Mouse (Mus musculus) CH12.LX (cell line): ENCODE results near the gene Tpsab1. TPM values are rescaled to one million over a fixed set of nuclear protein-coding genes. Genes with fewer than 3 reads are reported as not detected.

Experiments
- DNase-seq: peaks from one replicate; pipeline ENCODE4 v3.0.0-alpha.2; 2013; ENCODE audit errors: extremely low read depth
- H3K27ac ChIP-seq: 2 replicates; pipeline ENCODE4 v1.5.1; 2012; ENCODE audit warnings: low read depth, mild to moderate bottlenecking, control low read depth, moderate library complexity; ENCODE audit not compliant: insufficient read depth
- H3K27me3 ChIP-seq: replicated peaks from 2 replicates; pipeline ENCODE3; 2012; ENCODE audit warnings: inconsistent platforms
- H3K36me3 ChIP-seq, 2 experiments: replicated peaks in 1 of 2; 2 replicates each; pipeline versions ENCODE3 to v1.6.1; 2012; ENCODE audit warnings: inconsistent platforms in 1 of 2, low read length in 1 of 2, mild to moderate bottlenecking in 1 of 2, mixed read lengths in 1 of 2, moderate library complexity in 1 of 2; ENCODE audit not compliant: control insufficient read depth in 1 of 2, insufficient read depth in 1 of 2
- H3K4me1 ChIP-seq, 2 experiments: 2 replicates each; pipeline ENCODE4 v1.6.1; 2012; ENCODE audit warnings: inconsistent platforms in 1 of 2, moderate library complexity in 1 of 2; ENCODE audit not compliant: insufficient read depth in 2 of 2, control insufficient read depth in 1 of 2
- H3K4me2 ChIP-seq: 2 replicates; pipeline ENCODE4 v1.6.1; 2012; ENCODE audit warnings: low read depth, mild to moderate bottlenecking, control low read depth; ENCODE audit not compliant: poor library complexity, insufficient read depth, severe bottlenecking
- H3K4me3 ChIP-seq, 3 experiments: fragments of 150-350 bp in 1 of 3; sonication (generic) in 1 of 3; replicated peaks in 1 of 3; 2 replicates each; pipeline versions ENCODE3 to v1.5.1; 2011 to 2012; ENCODE audit warnings: low read depth in 2 of 3, low read length in 2 of 3, mild to moderate bottlenecking in 2 of 3, moderate library complexity in 2 of 3, control low read depth in 1 of 3, improper control_type of control experiment in 1 of 3, inconsistent platforms in 1 of 3, mixed read lengths in 1 of 3; ENCODE audit not compliant: poor library complexity in 1 of 3
- H3K79me2 ChIP-seq: replicated peaks from 2 replicates; pipeline ENCODE4 v1.6.1; 2012; ENCODE audit warnings: mild to moderate bottlenecking, moderate library complexity; ENCODE audit not compliant: control insufficient read depth, poor library complexity, insufficient read depth, severe bottlenecking; ENCODE audit errors: extremely low read depth
- H3K9ac ChIP-seq: 2 replicates; pipeline ENCODE4 v1.6.1; 2012; ENCODE audit warnings: low read depth, mild to moderate bottlenecking, control low read depth, moderate library complexity; ENCODE audit not compliant: insufficient read depth
- H3K9me3 ChIP-seq: replicated peaks from 2 replicates; pipeline ENCODE3; 2012; ENCODE audit warnings: low read length, inconsistent platforms, mixed read lengths
- BHLHE40 ChIP-seq: IDR thresholded peaks from 2 replicates; pipeline ENCODE4 v1.6.1; 2011; ENCODE audit warnings: mild to moderate bottlenecking, low read depth, low read length, improper control_type of control experiment
- CHD2 ChIP-seq: IDR thresholded peaks from 2 replicates; pipeline ENCODE4 v1.6.1; 2011; ENCODE audit warnings: low read length, improper control_type of control experiment
- E2F4 ChIP-seq: IDR thresholded peaks from 2 replicates; pipeline ENCODE4 v1.6.1; 2011; ENCODE audit warnings: low read depth, low read length, improper control_type of control experiment; ENCODE audit not compliant: insufficient replicate concordance
- IRF4 ChIP-seq: IDR thresholded peaks from 2 replicates; pipeline ENCODE4 v1.6.1; 2014; ENCODE audit warnings: low read depth, mild to moderate bottlenecking, inconsistent platforms, low read length, improper control_type of control experiment
- KAT2A ChIP-seq: IDR thresholded peaks from 2 replicates; pipeline ENCODE4 v1.6.1; 2012; ENCODE audit warnings: low read length, improper control_type of control experiment, inconsistent platforms; ENCODE audit not compliant: insufficient replicate concordance
- MAFK ChIP-seq: IDR thresholded peaks from 2 replicates; pipeline ENCODE4 v1.6.1; 2011; ENCODE audit warnings: low read length, improper control_type of control experiment; ENCODE audit not compliant: insufficient replicate concordance
- NRF1 ChIP-seq: IDR thresholded peaks from 2 replicates; pipeline ENCODE4 v1.6.1; 2014; ENCODE audit warnings: low read depth, mild to moderate bottlenecking, inconsistent platforms, low read length, improper control_type of control experiment, moderate library complexity
- POLR2A ChIP-seq: IDR thresholded peaks from 2 replicates; pipeline ENCODE4 v1.6.1; 2011; ENCODE audit warnings: low read depth, mild to moderate bottlenecking, improper control_type of control experiment, low read length
- RAD21 ChIP-seq: IDR thresholded peaks from 2 replicates; pipeline ENCODE4 v1.6.1; 2011; ENCODE audit warnings: low read depth, mild to moderate bottlenecking, low read length, improper control_type of control experiment, moderate library complexity
- TBP ChIP-seq: conservative IDR thresholded peaks from 2 replicates; pipeline ENCODE4 v1.6.1; 2011; ENCODE audit warnings: low read depth, low read length, improper control_type of control experiment
- UBTF ChIP-seq: IDR thresholded peaks from 2 replicates; pipeline ENCODE4 v1.6.1; 2012; ENCODE audit warnings: low read depth, mild to moderate bottlenecking, inconsistent platforms, low read length, improper control_type of control experiment, moderate library complexity
- USF1 ChIP-seq: IDR thresholded peaks from 2 replicates; pipeline ENCODE4 v1.6.1; 2014; ENCODE audit warnings: low read depth, mild to moderate bottlenecking, inconsistent platforms, low read length, improper control_type of control experiment
- USF2 ChIP-seq: conservative IDR thresholded peaks from 2 replicates; pipeline ENCODE4 v1.6.1; 2011; ENCODE audit warnings: low read depth, low read length, improper control_type of control experiment
- ZKSCAN1 ChIP-seq: IDR thresholded peaks from 2 replicates; pipeline ENCODE4 v1.6.1; 2012; ENCODE audit warnings: low read depth, inconsistent platforms, low read length, improper control_type of control experiment, borderline replicate concordance
- ZNF384 ChIP-seq: IDR thresholded peaks from 2 replicates; pipeline ENCODE4 v1.6.1; 2012; ENCODE audit warnings: low read depth, low read length, improper control_type of control experiment, inconsistent platforms
- dilution Hi-C: fragments of 300-500 bp; cut with MboI; formaldehyde crosslinking; loops from 2 replicates; pipeline ENCODE4 v1.14.3; 2020; ENCODE audit warnings: low sequenced_read_pairs; ENCODE audit not compliant: extremely low pct_unique_long_range_greater_than_20kb, extremely low pct_ligation_motif_present
- in situ Hi-C: fragments of 300-500 bp; cut with MboI; formaldehyde crosslinking; loops from 3 replicates; pipeline ENCODE4 v1.14.3; 2019; ENCODE audit warnings: low sequenced_read_pairs, low pct_ligation_motif_present, low pct_unique_long_range_greater_than_20kb, mixed read lengths
- polyA plus RNA-seq: library from polyadenylated mRNA; unstranded; fragments of >175 nt; gene quantifications from 2 replicates; pipeline ENCODE4 v1.2.1, GENCODE M21; 2012; ENCODE audit warnings: low read depth; ENCODE audit not compliant: insufficient read length
- total RNA-seq, 2 experiments: library from RNA; depleted of rRNA; stranded (reverse); fragments of 300-350 nt in 1 of 2; fragments of >200 nt in 1 of 2; gene quantifications; 2 replicates each; pipeline ENCODE4 v1.2.3; 2012 to 2014

The Tpsab1 gene
- total and polyA plus RNA-seq, 3 experiments, result not detected

DNA sequence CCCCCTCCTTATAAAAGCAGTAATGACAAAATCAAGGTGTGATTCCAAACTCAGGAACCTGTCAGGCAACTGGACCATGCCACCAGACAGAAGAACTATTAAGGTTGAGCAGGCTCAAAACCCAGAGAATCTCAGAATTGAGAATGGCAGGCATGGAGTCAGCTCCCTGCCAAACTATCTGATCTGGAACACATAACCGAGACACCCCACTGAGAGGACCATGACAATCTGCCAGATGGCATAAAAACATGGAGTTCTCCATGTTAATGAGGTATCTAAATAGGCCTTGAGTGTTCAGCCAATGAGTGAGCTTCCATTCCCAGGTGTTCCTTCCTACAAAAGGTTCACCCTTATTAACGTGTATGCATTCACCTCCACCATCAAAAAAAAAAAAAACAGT, 15.9 kb upstream of the Tpsab1 start (continued):
- TF ChIP-seq CHD2 (no peak), MAFK (no peak)

DNA sequence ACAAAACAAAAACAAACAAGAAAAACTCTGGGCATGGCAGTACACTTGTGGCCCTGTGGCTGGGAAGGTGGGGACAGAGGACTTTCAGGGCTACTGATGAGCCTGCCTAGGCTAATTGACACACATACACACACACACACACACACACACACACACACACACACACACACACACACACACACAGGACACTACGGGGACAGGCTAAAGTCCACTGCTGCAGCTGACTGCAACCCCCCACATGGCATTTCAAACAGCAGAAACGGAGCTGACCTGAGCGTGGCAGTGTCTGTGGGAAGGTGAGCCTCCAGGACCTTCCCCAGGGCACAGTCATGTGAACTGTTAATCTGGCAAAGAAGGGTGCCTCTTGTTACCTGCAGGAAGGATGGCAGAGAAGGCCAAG, 3.9 kb downstream of the Tpsab1 start:
- Histone ChIP-seq H3K4me2 (no peak overlapping the region), H3K9ac (no peak overlapping the region), H3K9me3 (peaks cover 24% of the 10 kb centered on the region), H3K79me2 (no peaks in the 10 kb centered on the region), H3K27ac (no peak overlapping the region), H3K4me3 (no peak overlapping the region), H3K4me1 (no peaks in the 10 kb centered on the region), H3K27me3 (peaks cover 89% of the 10 kb centered on the region), H3K36me3 (no peaks in the 10 kb centered on the region)
- DNase-seq, result no peak
- TF ChIP-seq KAT2A, result no peak
- no peak for TF ChIP-seq NRF1
- no peak for TF ChIP-seq ZNF384
- no peak for TF ChIP-seq UBTF
- TF ChIP-seq MAFK, result no peak
- no peak for TF ChIP-seq E2F4
- no peak for TF ChIP-seq ZKSCAN1
- no peak for TF ChIP-seq RAD21
- TF ChIP-seq TBP, result no peak
- TF ChIP-seq USF2, result no peak
- in situ Hi-C loops (no loop called here), dilution Hi-C loops (no loop called here)

DNA sequence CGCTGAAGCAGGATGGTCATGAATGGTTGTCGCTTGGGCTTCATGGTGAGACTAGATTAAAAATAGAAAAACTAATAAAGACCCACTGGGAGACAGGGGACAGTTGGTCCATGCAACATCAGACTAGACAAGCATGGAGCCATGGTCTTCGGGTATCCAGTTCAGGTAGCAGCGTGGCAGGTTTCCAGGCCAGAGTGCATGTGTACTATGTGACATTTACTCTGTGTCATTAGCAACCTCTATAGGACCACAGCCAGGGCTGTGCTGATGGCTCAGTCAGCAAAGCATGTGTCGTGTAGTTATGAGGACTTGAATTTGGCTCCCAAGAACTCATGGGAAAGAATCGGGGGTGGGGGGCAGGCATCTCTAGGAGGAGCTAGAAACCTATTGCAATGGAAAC, 5.4 kb downstream of the Tpsab1 start:
- H3K27me3 ChIP-seq, result peaks cover 86% of the 10 kb centered on the region
- no peak for DNase-seq
- no peak overlapping the region for H3K27ac ChIP-seq
- H3K4me1 ChIP-seq, result no peaks in the 10 kb centered on the region
- no peak overlapping the region for H3K4me3 ChIP-seq
- dilution Hi-C loops, result no loop called here
- H3K36me3 ChIP-seq, result no peaks in the 10 kb centered on the region
- in situ Hi-C loops, result no loop called here
- no peak overlapping the region for H3K9ac ChIP-seq
- TF ChIP-seq POLR2A, result no peak
- no peak for TF ChIP-seq USF1
- TF ChIP-seq BHLHE40, result no peak
- no peak for TF ChIP-seq IRF4
- no peaks in the 10 kb centered on the region for H3K79me2 ChIP-seq
- H3K9me3 ChIP-seq, result peaks cover 24% of the 10 kb centered on the region
- no peak overlapping the region for H3K4me2 ChIP-seq
